Mouse (Mus musculus) kidney, adult 2 months (tissue): ENCODE results near the gene Far1. TPM values are rescaled to one million over a fixed set of nuclear protein-coding genes. Genes with fewer than 3 reads are reported as not detected.
A peak's percentile ranks its signal among the peaks of the same experiment; 100 is the strongest.

Experiments used
- DNase-seq: peaks from one replicate; pipeline ENCODE4 v3.0.0; 2021
- H3K27ac ChIP-seq: fragments of 200-500 bp; 2 replicates; pipeline ENCODE4 v1.5.1; 2012; ENCODE audit warnings: low read depth, low read length, control low read depth, inconsistent platforms; ENCODE audit not compliant: insufficient read depth
- H3K27me3 ChIP-seq: fragments of 200-500 bp; replicated peaks from 2 replicates; pipeline ENCODE4 v1.6.1; 2012; ENCODE audit warnings: mild to moderate bottlenecking, moderate library complexity, low read length, inconsistent platforms; ENCODE audit not compliant: control insufficient read depth, insufficient read depth
- H3K36me3 ChIP-seq: fragments of 200-500 bp; 2 replicates; pipeline ENCODE4 v1.6.1; 2012; ENCODE audit warnings: mild to moderate bottlenecking, moderate library complexity, low read length, inconsistent platforms; ENCODE audit not compliant: control insufficient read depth, insufficient read depth
- H3K4me1 ChIP-seq: fragments of 200-500 bp; 2 replicates; pipeline ENCODE4 v1.6.1; 2011; ENCODE audit warnings: low read length; ENCODE audit not compliant: control insufficient read depth, insufficient read depth
- H3K4me3 ChIP-seq: fragments of 200-500 bp; 2 replicates; pipeline ENCODE4 v1.5.1; 2011; ENCODE audit warnings: mild to moderate bottlenecking, low read depth, low read length, control low read depth; ENCODE audit not compliant: insufficient read depth
- CTCF ChIP-seq: fragments of 200-500 bp; conservative IDR thresholded peaks from 2 replicates; pipeline ENCODE4 v1.5.1; 2011; ENCODE audit warnings: low read depth, mild to moderate bottlenecking, control low read depth, low read length, moderate library complexity, mixed read lengths; ENCODE audit not compliant: insufficient read depth, insufficient read length
- POLR2A ChIP-seq: fragments of 200-500 bp; IDR thresholded peaks from one replicate; pipeline ENCODE4 v1.6.1; 2011; ENCODE audit warnings: low read depth, low read length, control low read depth
- WGBS: fragments of 180-500 bp; shearing (Covaris S2); methylation state at CpG from one replicate; pipeline ENCODE4 v1.1.7; 2018; 5-methylcytosine and 5-hydroxymethylcytosine counted together
- polyA plus RNA-seq: library from polyadenylated mRNA; depleted of rRNA; stranded (reverse); fragments of >200 nt; gene quantifications from 2 replicates; pipeline ENCODE4 v1.2.3, GENCODE M21; 2012

Far1 gene
- polyA plus RNA-seq, 1 experiment, result 28.6 TPM

DNA sequence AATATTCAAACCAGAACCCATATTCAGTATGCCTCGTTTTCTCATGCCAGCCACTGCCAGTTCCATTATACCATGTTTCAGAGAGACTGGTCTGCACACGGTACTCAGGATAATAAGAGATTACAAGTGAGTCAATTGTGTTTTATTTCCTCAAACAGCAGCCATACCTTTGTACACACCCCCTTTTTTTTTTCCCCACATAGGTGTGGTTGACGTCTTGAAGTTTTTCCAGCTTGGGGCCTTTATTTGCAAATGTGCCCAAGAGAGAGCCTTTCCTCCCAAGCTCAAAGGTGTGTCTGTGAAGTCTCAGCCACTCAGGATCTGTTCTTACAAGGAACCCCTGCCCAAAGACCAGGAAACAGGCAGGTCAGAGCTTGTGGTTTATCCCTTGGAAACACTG lies 11.2 kb upstream of the Far1 start:
- WGBS, result 84% methylated on average over 3 of the region's 3 CpGs
- no peak for DNase-seq
- Histone ChIP-seq H3K27ac (no peak overlapping the region), H3K27me3 (no peaks in the 10 kb centered on the region), H3K36me3 (no peaks in the 10 kb centered on the region), H3K4me3 (no peak overlapping the region), H3K4me1 (no peaks in the 10 kb centered on the region)
- TF ChIP-seq CTCF (no peak), POLR2A (no peak)

GRCm38 (mm10) chr7:113505047-113505446 lies 8.6 kb upstream of the Far1 start:
- TF ChIP-seq POLR2A, result no peak
- TF ChIP-seq CTCF, result no peak
- 68% methylated on average over 5 of the region's 5 CpGs for WGBS
- no peak for DNase-seq
- no peaks in the 10 kb centered on the region for H3K4me1 ChIP-seq
- H3K4me3 ChIP-seq, result no peak overlapping the region
- H3K27ac ChIP-seq, result no peak overlapping the region
- no peaks in the 10 kb centered on the region for H3K36me3 ChIP-seq
- H3K27me3 ChIP-seq, result no peaks in the 10 kb centered on the region

- H3K27me3 ChIP-seq, result no peaks in the 10 kb centered on the region
These were observed 8.1 kb upstream of the Far1 start for GRCm38 (mm10) chr7:113505516-113506045.

GRCm38 (mm10) chr7:113507846-113508245 lies 5.8 kb upstream of the Far1 start:
- Histone ChIP-seq H3K36me3 (no peaks in the 10 kb centered on the region), H3K27me3 (no peaks in the 10 kb centered on the region), H3K27ac (no peak overlapping the region), H3K4me3 (no peak overlapping the region), H3K4me1 (no peaks in the 10 kb centered on the region)
- 63% methylated on average over 3 of the region's 3 CpGs for WGBS
- DNase-seq, result no peak
- TF ChIP-seq POLR2A, result no peak
- TF ChIP-seq CTCF, result no peak

More at GRCm38 (mm10) chr7:113505516-113506045, 8.1 kb upstream of the Far1 start:
- H3K4me3 ChIP-seq, result no peak overlapping the region
- no peaks in the 10 kb centered on the region for H3K36me3 ChIP-seq
- no peak overlapping the region for H3K27ac ChIP-seq
- no peak for DNase-seq
- TF ChIP-seq CTCF, result no peak
- no peak for TF ChIP-seq POLR2A
- no peaks in the 10 kb centered on the region for H3K4me1 ChIP-seq
- WGBS, result 88% methylated on average over 4 of the region's 4 CpGs

DNA sequence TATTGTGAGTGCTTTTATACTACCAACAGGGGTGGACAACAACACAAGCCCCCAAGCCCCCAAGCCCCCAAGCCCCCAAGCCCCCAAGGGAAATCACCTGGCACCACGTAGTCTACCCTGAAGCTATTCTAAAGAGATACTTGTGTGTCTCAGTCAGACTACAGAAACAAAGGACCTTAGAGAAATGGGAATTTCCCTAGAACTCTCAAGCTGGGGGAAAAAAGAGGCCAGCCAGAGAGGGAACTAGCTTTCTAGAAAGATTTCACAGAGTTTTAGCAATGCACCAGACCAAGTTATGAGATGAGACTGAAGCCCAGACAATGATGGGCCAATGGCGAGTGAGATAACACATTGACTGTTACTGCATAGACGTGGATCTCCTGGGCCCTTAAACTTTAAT lies 2.2 kb upstream of the Far1 start:
- no peak for DNase-seq
- 95% methylated on average over 3 of the region's 3 CpGs for WGBS
- no peak overlapping the region for H3K4me3 ChIP-seq
- TF ChIP-seq CTCF (no peak), POLR2A (no peak)
- peaks cover 4% of the 10 kb centered on the region; the same call in 1 of the 2 replicates for H3K4me1 ChIP-seq
- no peaks in the 10 kb centered on the region for H3K27me3 ChIP-seq
- no peak overlapping the region for H3K27ac ChIP-seq
- no peaks in the 10 kb centered on the region for H3K36me3 ChIP-seq

DNA sequence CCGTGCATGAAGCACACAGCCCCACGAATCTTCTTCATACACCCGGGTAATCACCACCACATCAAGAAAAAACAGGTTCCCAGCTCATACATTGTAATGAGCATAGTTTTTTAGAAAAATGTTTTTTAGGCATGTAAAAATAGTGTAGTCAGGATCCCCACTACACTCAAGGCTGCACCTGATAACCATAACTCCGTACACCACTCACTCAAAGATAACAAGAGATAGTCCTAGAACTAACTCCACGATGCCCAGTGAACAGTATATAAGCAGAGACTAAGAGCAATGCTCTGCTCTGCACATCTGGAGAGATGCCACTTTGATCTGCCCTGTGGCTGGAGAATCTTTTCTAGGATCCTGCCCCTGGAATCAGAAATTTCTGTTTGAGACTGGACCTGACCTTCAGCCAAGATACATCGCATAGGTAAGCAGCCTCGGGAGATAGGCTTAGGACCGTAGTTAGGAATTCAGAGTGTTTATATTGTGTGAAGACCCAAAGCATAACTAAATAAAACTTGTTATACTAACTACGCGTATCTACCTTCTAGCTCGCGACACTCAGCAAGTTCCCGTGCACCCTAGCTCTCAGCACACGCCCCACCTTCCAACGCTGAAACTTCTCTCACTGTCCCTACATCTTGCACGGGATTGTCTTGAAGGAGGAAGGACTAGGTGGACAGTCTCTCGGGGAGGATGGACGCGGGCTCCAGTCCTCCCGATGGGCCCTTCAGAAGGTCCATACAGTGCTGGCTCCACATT lies 928 bp upstream of the Far1 start:
- Histone ChIP-seq H3K4me3 (peak overlapping the region; percentile 71), H3K27me3 (no peaks in the 10 kb centered on the region), H3K27ac (peak overlapping the region; percentile 29; the same call in 1 of the 2 replicates), H3K4me1 (peaks cover 4% of the 10 kb centered on the region; the same call in 1 of the 2 replicates), H3K36me3 (no peaks in the 10 kb centered on the region)
- 18% methylated on average over 20 of the region's 20 CpGs for WGBS
- peak; percentile 5 for DNase-seq
- TF ChIP-seq CTCF (no peak), POLR2A (no peak)

- Histone ChIP-seq H3K36me3 (no peaks in the 10 kb centered on the region), H3K4me1 (peaks cover 4% of the 10 kb centered on the region; the same call in 1 of the 2 replicates), H3K27me3 (no peaks in the 10 kb centered on the region), H3K27ac (peak overlapping the region; percentile 50), H3K4me3 (peak overlapping the region; percentile 71)
- 1% methylated on average over 42 of the region's 45 CpGs for WGBS
- TF ChIP-seq POLR2A (no peak), CTCF (no peak)
- DNase-seq, result peak; percentile 45
These were observed 472 bp downstream of the Far1 start for GRCm38 (mm10) chr7:113513963-113514649.
